Mouse (Mus musculus): Measurements from ENCODE around the gene Npy1r. TPM values are rescaled to one million over a fixed set of nuclear protein-coding genes. Genes with fewer than 3 reads are reported as not detected.

Npy1r gene
- polyA plus RNA-seq, 1 experiment from 2014 or later = 9.3 TPM

Other genes with a start within 250 kb of the Npy1r start
- 12.7 TPM in 2 replicates for gene Tma16, start 210.7 kb upstream of the Npy1r start, polyA plus RNA-seq (2015; fragmentation: Nextera tagmentation; extraction: Ambion mirVana)
- gene Tktl2, start 185.4 kb upstream of the Npy1r start, polyA plus RNA-seq (2015; fragmentation: Nextera tagmentation; extraction: Ambion mirVana) = 0.04 TPM in 1 of 2 replicates, not detected in the other
- 0.61 and 0.76 TPM in 2 replicates for gene Npy5r, start 9.1 kb upstream of the Npy1r start, polyA plus RNA-seq (2015; fragmentation: Nextera tagmentation; extraction: Ambion mirVana)
- gene Naf1, start 163.0 kb downstream of the Npy1r start, polyA plus RNA-seq (2015; fragmentation: Nextera tagmentation; extraction: Ambion mirVana) = 2.0 and 2.2 TPM in 2 replicates